Comparison of ENCODE assay signal across 16 mouse cellular contexts in the genomic region with DNA sequence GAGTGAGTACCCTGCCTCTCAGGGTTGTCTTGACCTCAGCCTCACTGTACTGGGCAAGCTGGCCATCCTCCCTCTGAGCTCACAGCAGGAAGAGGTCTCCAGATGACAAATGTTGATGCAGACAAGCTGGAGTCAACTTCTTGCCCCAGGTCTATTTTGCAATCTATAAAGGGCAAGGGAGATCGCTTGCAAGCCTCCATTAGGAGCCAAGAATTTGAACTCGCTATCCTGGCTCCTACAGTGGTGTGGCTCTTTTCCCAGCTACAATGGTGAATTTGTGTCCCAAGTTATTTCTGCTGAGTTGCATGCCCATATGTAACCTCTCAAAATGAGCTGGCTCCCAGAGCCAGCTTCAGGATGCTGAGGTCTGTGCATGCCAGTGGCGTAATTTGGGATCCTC.
DNase-seq lines count a peak whose midpoint lies in the region; ATAC-seq lines count a peak whose summit lies in the region.
"Had no signal": no experiment of that assay in that cellular context is flagged by ENCODE, and none has a peak within 500 bp of the region (broad histone marks: within the 10 kb centered on the region; RNA-seq: fewer than 3 reads in every experiment).

No protein-coding gene starts in this region.

- H3K9ac ChIP-seq in kidney, embryonic 15.5 days, result no peak overlapping the region
- H3K9ac ChIP-seq: embryonic facial prominence, embryonic 13.5 days; lung, embryonic 15.5 days; neural tube, embryonic 15.5 days had no signal

- DNase-seq in adrenal gland, adult 2 months, result peak; percentile 8
- no peak for DNase-seq in adrenal gland, adult (ENCODE audit: inconsistent age in 2 of 2, low spot score in 1 of 2)
- DNase-seq in kidney, postnatal 4 days, result no peak
- peak; percentile 7 to 24 for DNase-seq in heart, postnatal 36 days
- DNase-seq in lung, postnatal 10 days, result peak; percentile 38
- DNase-seq in thymus, postnatal 10 days (ENCODE audit: low spot score in 2 of 2), result no peak
- DNase-seq in left cerebral cortex, postnatal 36 days (ENCODE audit: low spot score in 2 of 2), result no peak
- DNase-seq: liver; thymus, postnatal 25 days had no signal

- H3K4me3 ChIP-seq in kidney, embryonic 15.5 days (replicated peaks), result no peak overlapping the region
- H3K4me3 ChIP-seq: embryonic facial prominence, embryonic 13.5 days; forebrain, embryonic 10.5 days; lung, embryonic 15.5 days; neural tube, embryonic 15.5 days had no signal

- ATAC-seq in kidney, embryonic 15.5 days (replicated peaks; ENCODE audit: low FRiP score), result no peak

- H3K4me1 ChIP-seq in kidney, embryonic 15.5 days, result peaks cover 46% of the 10 kb centered on the region
- H3K4me1 ChIP-seq: forebrain, embryonic 10.5 days had no signal

- no peak overlapping the region for H3K4me2 ChIP-seq in kidney, embryonic 15.5 days
- H3K4me2 ChIP-seq: embryonic facial prominence, embryonic 13.5 days; lung, embryonic 15.5 days; midbrain, embryonic 11.5 days; neural tube, embryonic 15.5 days had no signal

- intact Hi-C loops in heart, postnatal 36 days (cut with DNase I), result no loop called here
- intact Hi-C loops in left cerebral cortex, postnatal 36 days (cut with DNase I), result no loop called here

- WGBS in kidney, embryonic 15.5 days, result 66% methylated on average over 3 of the region's 3 CpGs

- H3K36me3 ChIP-seq in kidney, embryonic 15.5 days, result no peaks in the 10 kb centered on the region
- H3K36me3 ChIP-seq: embryonic facial prominence, embryonic 13.5 days; forebrain, embryonic 10.5 days; lung, embryonic 15.5 days; neural tube, embryonic 15.5 days had no signal

- H3K27ac ChIP-seq in kidney, embryonic 15.5 days, result 0 out of 2 replicates have a peak overlapping the region, but pooled peaks have one; percentile 19
- H3K27ac ChIP-seq: embryonic facial prominence, embryonic 13.5 days; forebrain, embryonic 10.5 days; lung, embryonic 15.5 days; neural tube, embryonic 15.5 days had no signal

- H3K9me3 ChIP-seq in kidney, embryonic 15.5 days (replicated peaks), result no peaks in the 10 kb centered on the region
- H3K9me3 ChIP-seq: forebrain, embryonic 10.5 days; lung, embryonic 15.5 days; neural tube, embryonic 15.5 days had no signal

- H3K27me3 ChIP-seq in kidney, embryonic 15.5 days, result peaks cover 4% of the 10 kb centered on the region; the same call in 1 of the 2 replicates
- H3K27me3 ChIP-seq: CH12.LX; embryonic facial prominence, embryonic 13.5 days; lung, embryonic 15.5 days; neural tube, embryonic 15.5 days had no signal

Comparison
In these comparisons a context has a peak if more than half of its experiments do, and no peak if none do; other contexts are left out.
1. DNase-seq: peak in adrenal gland, adult 2 months (single experiment), heart, postnatal 36 days (2 of 2) and lung, postnatal 10 days (single experiment); none in adrenal gland, adult (0 of 2), kidney, postnatal 4 days (0 of 2), thymus, postnatal 10 days (0 of 2) and left cerebral cortex, postnatal 36 days (0 of 2).